ENCODE assay signal across 9 mouse cellular contexts in genomic region chr6:140472345-140472744, GRCm38 (mm10). TPM values are rescaled to one million over a fixed set of nuclear protein-coding genes. Genes with fewer than 3 reads are reported as not detected.
A peak's percentile ranks its signal among the peaks of the same experiment; 100 is the strongest.
DNase-seq lines count a peak whose midpoint lies in the region; ATAC-seq and TF ChIP-seq lines count a peak whose summit lies in the region.
"Had no signal": no experiment of that assay in that cellular context is flagged by ENCODE, and none has a peak within 500 bp of the region (broad histone marks: within the 10 kb centered on the region; RNA-seq: fewer than 3 reads in every experiment).

No protein-coding gene starts in this region.

- H3K9me3 ChIP-seq in forebrain, embryonic 11.5 days (ENCODE audit: control insufficient read depth, low read length), result no peaks in the 10 kb centered on the region
- no peaks in the 10 kb centered on the region for H3K9me3 ChIP-seq in forebrain, embryonic 12.5 days
- no peaks in the 10 kb centered on the region for H3K9me3 ChIP-seq in forebrain, embryonic 15.5 days
- H3K9me3 ChIP-seq in liver, postnatal 0 days (ENCODE audit: low read length), result no peaks in the 10 kb centered on the region
- H3K9me3 ChIP-seq: hindbrain, embryonic 15.5 days had no signal

- H3K27ac ChIP-seq in forebrain, embryonic 11.5 days (ENCODE audit: low read depth, low read length), result no peak overlapping the region
- H3K27ac ChIP-seq in forebrain, embryonic 12.5 days, result no peak overlapping the region
- H3K27ac ChIP-seq in forebrain, embryonic 15.5 days (replicated peaks), result no peak overlapping the region
- no peak overlapping the region for H3K27ac ChIP-seq in liver, postnatal 0 days (ENCODE audit: low read depth)
- H3K27ac ChIP-seq: hindbrain, embryonic 15.5 days had no signal

- H3K4me1 ChIP-seq in forebrain, embryonic 11.5 days (replicated peaks; ENCODE audit: control insufficient read depth, insufficient read depth, low read length), result no peaks in the 10 kb centered on the region
- peaks cover 5% of the 10 kb centered on the region for H3K4me1 ChIP-seq in forebrain, embryonic 12.5 days
- peaks cover 5% of the 10 kb centered on the region for H3K4me1 ChIP-seq in forebrain, embryonic 15.5 days
- H3K4me1 ChIP-seq in liver, postnatal 0 days (ENCODE audit: insufficient read depth), result no peaks in the 10 kb centered on the region

- no peaks in the 10 kb centered on the region for H3K36me3 ChIP-seq in forebrain, embryonic 11.5 days (ENCODE audit: control insufficient read depth, insufficient read depth, low read length)
- no peaks in the 10 kb centered on the region for H3K36me3 ChIP-seq in forebrain, embryonic 12.5 days (replicated peaks)
- H3K36me3 ChIP-seq in forebrain, embryonic 15.5 days, result no peaks in the 10 kb centered on the region
- H3K36me3 ChIP-seq in liver, postnatal 0 days (replicated peaks; ENCODE audit: insufficient read depth, low read length), result no peaks in the 10 kb centered on the region
- H3K36me3 ChIP-seq: hindbrain, embryonic 15.5 days had no signal

- peak; percentile 71 for DNase-seq in forebrain, embryonic 11.5 days (ENCODE audit: low spot score)
- DNase-seq in CD4-positive, CD25-positive, alpha-beta regulatory T cell, adult 2 months (ENCODE audit: low read depth, low spot score), result peak; percentile 66
- peak; percentile 40 for DNase-seq in c-Kit-positive CD71-negative TER-119-negative erythroid progenitor cells, embryonic 14.5 days (ENCODE audit: low read depth)
- DNase-seq in kidney, adult 9 months, result peak; percentile 77
- peak; percentile 64 for DNase-seq in liver, postnatal 0 days
- DNase-seq in right cerebral cortex, postnatal 36 days (ENCODE audit: low spot score in 2 of 2), result peak; percentile 49 to 58

- H3K4me2 ChIP-seq in forebrain, embryonic 11.5 days (ENCODE audit: low read depth, low read length, severe bottlenecking), result no peak overlapping the region
- H3K4me2 ChIP-seq in forebrain, embryonic 12.5 days, result no peak overlapping the region
- H3K4me2 ChIP-seq in forebrain, embryonic 15.5 days (replicated peaks), result no peak overlapping the region
- no peak overlapping the region for H3K4me2 ChIP-seq in liver, postnatal 0 days (ENCODE audit: low read depth, low read length)
- H3K4me2 ChIP-seq: hindbrain, embryonic 15.5 days had no signal

- no peak overlapping the region for H3K9ac ChIP-seq in forebrain, embryonic 11.5 days (ENCODE audit: low read length)
- H3K9ac ChIP-seq in forebrain, embryonic 12.5 days, result no peak overlapping the region
- no peak overlapping the region for H3K9ac ChIP-seq in forebrain, embryonic 15.5 days (replicated peaks)
- H3K9ac ChIP-seq in liver, postnatal 0 days (replicated peaks), result no peak overlapping the region
- H3K9ac ChIP-seq: hindbrain, embryonic 15.5 days had no signal

- H3K27me3 ChIP-seq in forebrain, embryonic 11.5 days (ENCODE audit: control insufficient read depth, insufficient read depth, low read length), result no peaks in the 10 kb centered on the region
- no peaks in the 10 kb centered on the region for H3K27me3 ChIP-seq in forebrain, embryonic 12.5 days
- H3K27me3 ChIP-seq in forebrain, embryonic 15.5 days, result no peaks in the 10 kb centered on the region
- H3K27me3 ChIP-seq in liver, postnatal 0 days (ENCODE audit: insufficient read depth, low read length), result no peaks in the 10 kb centered on the region
- H3K27me3 ChIP-seq: hindbrain, embryonic 15.5 days had no signal

- 56% methylated on average over 4 of the region's 4 CpGs for WGBS in forebrain, embryonic 11.5 days
- WGBS in forebrain, embryonic 12.5 days, result 51% methylated on average over 4 of the region's 4 CpGs
- 49% methylated on average over 4 of the region's 4 CpGs for WGBS in forebrain, embryonic 15.5 days
- WGBS in liver, postnatal 0 days (ENCODE audit: insufficient replicate concordance), result 44% methylated on average over 4 of the region's 4 CpGs

- TF ChIP-seq CTCF in liver, postnatal 0 days (IDR thresholded peaks at IDR 0.05; ENCODE audit: low read depth), result peak; percentile 70

- no peak for ATAC-seq in forebrain, embryonic 11.5 days (replicated peaks; ENCODE audit: low FRiP score)
- ATAC-seq in forebrain, embryonic 12.5 days (ENCODE audit: low FRiP score), result no peak
- ATAC-seq in forebrain, embryonic 15.5 days (replicated peaks), result 0 out of 2 replicates have a peak, but pooled peaks have one; percentile 30
- ATAC-seq in liver, postnatal 0 days, result no peak

- H3K4me3 ChIP-seq in forebrain, embryonic 11.5 days (ENCODE audit: low read depth, low read length), result no peak overlapping the region
- H3K4me3 ChIP-seq in forebrain, embryonic 12.5 days (replicated peaks), result no peak overlapping the region
- H3K4me3 ChIP-seq in forebrain, embryonic 15.5 days, result no peak overlapping the region
- H3K4me3 ChIP-seq in liver, postnatal 0 days (ENCODE audit: low read depth, low read length), result no peak overlapping the region
- H3K4me3 ChIP-seq: hindbrain, embryonic 15.5 days had no signal

- no peak for TF ChIP-seq EP300 in liver, postnatal 0 days (IDR thresholded peaks at IDR 0.05; ENCODE audit: low read depth)

RNA-seq across cellular contexts. Expression of gene Plekha5, which starts 48.5 kb away (rescaled TPM):
- polyA plus RNA-seq in forebrain, embryonic 11.5 days (2014; fragmentation: Nextera tagmentation; extraction: Ambion mirVana), result 57.6 and 63.1 TPM in 2 replicates
- 46.9 and 51.4 TPM in 2 replicates for polyA plus RNA-seq in forebrain, embryonic 12.5 days (2016; fragmentation: Nextera tagmentation; extraction: Ambion mirVana)
- polyA plus RNA-seq in forebrain, embryonic 15.5 days (2015; fragmentation: Nextera tagmentation; extraction: Ambion mirVana), result 31.6 and 32.7 TPM in 2 replicates
- 4.2 and 5.2 TPM in 2 replicates for polyA plus RNA-seq in liver, postnatal 0 days (2015; fragmentation: Nextera tagmentation; extraction: Ambion mirVana)
